Comparison of ENCODE assay signal across 8 mouse cellular contexts in the genomic region with DNA sequence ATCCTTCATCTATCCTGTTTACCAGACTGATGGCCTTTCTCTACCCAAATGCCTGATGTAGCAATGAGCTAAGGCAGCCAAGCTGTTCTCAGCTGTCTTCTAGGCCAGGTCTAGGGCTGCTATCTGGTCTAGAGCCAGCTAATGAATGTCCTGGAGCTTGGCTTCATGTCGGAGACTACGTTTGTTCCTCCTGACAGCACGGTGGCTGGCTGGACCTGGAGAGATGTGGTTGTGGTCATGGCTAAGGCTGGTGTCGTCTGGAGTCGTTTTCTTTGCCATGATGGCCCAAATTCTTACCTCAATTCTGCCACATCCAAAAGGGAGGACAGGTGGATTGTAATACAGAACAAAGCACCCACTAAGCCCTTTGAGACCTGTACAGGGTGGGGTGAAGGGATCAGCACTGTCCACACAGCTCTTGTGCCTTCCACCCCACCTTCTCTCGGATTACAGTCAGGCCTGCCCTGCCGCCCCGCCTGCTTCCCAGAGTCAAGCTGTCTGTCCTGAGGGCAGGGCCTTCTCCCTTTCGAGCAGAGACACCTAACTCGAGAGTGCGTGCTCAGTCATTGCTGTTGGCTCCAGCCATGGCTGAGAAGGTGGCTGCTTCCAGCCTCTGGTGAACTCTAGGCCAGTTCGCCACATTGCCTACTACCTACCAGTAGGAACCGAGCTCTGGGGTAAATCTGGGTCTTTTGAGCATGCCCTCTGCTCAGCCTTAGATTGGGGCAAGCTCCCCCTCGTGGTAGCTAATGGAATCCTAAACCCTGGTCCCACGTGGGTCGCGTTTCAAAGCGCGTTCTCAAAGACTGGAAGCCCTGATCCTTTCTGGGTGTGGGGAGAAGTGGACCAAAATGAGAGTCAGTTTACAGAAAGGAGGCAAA. TPM values are rescaled to one million over a fixed set of nuclear protein-coding genes. Genes with fewer than 3 reads are reported as not detected.
A peak's percentile ranks its signal among the peaks of the same experiment; 100 is the strongest.
DNase-seq lines count a peak whose midpoint lies in the region; ATAC-seq and TF ChIP-seq lines count a peak whose summit lies in the region.

No protein-coding gene starts in this region.

- no peaks in the 10 kb centered on the region for H3K9me3 ChIP-seq in hindbrain, embryonic 11.5 days (ENCODE audit: control insufficient read depth, low read length)
- no peaks in the 10 kb centered on the region for H3K9me3 ChIP-seq in lung, postnatal 0 days (ENCODE audit: low read length)

- 0 out of 2 replicates have a peak, but pooled peaks cover 4% of the 10 kb centered on the region for H3K36me3 ChIP-seq in hindbrain, embryonic 11.5 days (ENCODE audit: control insufficient read depth, insufficient read depth, low read length)
- H3K36me3 ChIP-seq in lung, postnatal 0 days (ENCODE audit: insufficient read depth, low read length): no peaks in the 10 kb centered on the region

- no peak overlapping the region for H3K27ac ChIP-seq in hindbrain, embryonic 11.5 days (ENCODE audit: low read depth, low read length)
- peak overlapping the region; percentile 49; the same call in 1 of the 2 replicates for H3K27ac ChIP-seq in lung, postnatal 0 days (ENCODE audit: low read length)

- DNase-seq in ES-CJ7 (ENCODE audit: low read depth, low spot score): peak; percentile 93
- DNase-seq in cerebellum, adult 9-10 months: peak; percentile 79
- DNase-seq in frontal cortex, adult 2 months (ENCODE audit: extremely low spot score in 1 of 2, low spot score in 1 of 2): peak; percentile 50 to 83
- peak; percentile 78 for DNase-seq in hindbrain, embryonic 11.5 days (ENCODE audit: low spot score)
- peak; percentile 79 for DNase-seq in layer of hippocampus, adult 9-11 months
- DNase-seq in lung, postnatal 0 days (ENCODE audit: low spot score): peak; percentile 89
- peak; percentile 73 for DNase-seq in ovary, postnatal 14 days (ENCODE audit: low spot score)
- peak; percentile 40 to 75 for DNase-seq in thymus, postnatal 10 days (ENCODE audit: low spot score in 2 of 2)

- peak; percentile 71 for TF ChIP-seq CTCF in lung, postnatal 0 days (IDR thresholded peaks at IDR 0.05)

- H3K27me3 ChIP-seq in hindbrain, embryonic 11.5 days (ENCODE audit: control insufficient read depth, insufficient read depth, low read length): no peaks in the 10 kb centered on the region
- no peaks in the 10 kb centered on the region for H3K27me3 ChIP-seq in lung, postnatal 0 days (replicated peaks; ENCODE audit: insufficient read depth, low read length)

- 45% methylated on average over 19 of the region's 19 CpGs for WGBS in hindbrain, embryonic 11.5 days
- 35% methylated on average over 19 of the region's 19 CpGs for WGBS in lung, postnatal 0 days

- ATAC-seq in hindbrain, embryonic 11.5 days (ENCODE audit: low FRiP score): peak; percentile 78
- ATAC-seq in lung, postnatal 0 days: peak; percentile 88

- TF ChIP-seq EP300 in lung, postnatal 0 days (IDR thresholded peaks at IDR 0.05): no peak

- H3K4me1 ChIP-seq in hindbrain, embryonic 11.5 days (replicated peaks; ENCODE audit: control insufficient read depth, insufficient read depth, low read length): no peaks in the 10 kb centered on the region
- H3K4me1 ChIP-seq in lung, postnatal 0 days (ENCODE audit: insufficient read depth, low read depth, low read length): 0 out of 2 replicates have a peak, but pooled peaks cover 2% of the 10 kb centered on the region

- no peak overlapping the region for H3K9ac ChIP-seq in hindbrain, embryonic 11.5 days (ENCODE audit: low read depth, low read length)
- peak overlapping the region; percentile 23 for H3K9ac ChIP-seq in lung, postnatal 0 days (replicated peaks; ENCODE audit: low read depth)

- peak overlapping the region; percentile 43 for H3K4me2 ChIP-seq in hindbrain, embryonic 11.5 days (replicated peaks; ENCODE audit: low read depth, low read length)
- peak overlapping the region; percentile 73 for H3K4me2 ChIP-seq in lung, postnatal 0 days (replicated peaks; ENCODE audit: low read depth, low read length)

- H3K4me3 ChIP-seq in hindbrain, embryonic 11.5 days (ENCODE audit: low read depth, low read length): peak overlapping the region; percentile 27
- peak overlapping the region; percentile 34 for H3K4me3 ChIP-seq in lung, postnatal 0 days (ENCODE audit: low read depth, low read length)

RNA-seq across cellular contexts. Expression of gene 1810055G02Rik, which starts 10.6 kb away (rescaled TPM):
- polyA plus RNA-seq in frontal cortex, adult 2 months (2012; rRNA removed): 32.8 and 37.2 TPM in 2 replicates
- 39.4 and 41.8 TPM in 2 replicates for polyA plus RNA-seq in hindbrain, embryonic 11.5 days (2014; fragmentation: Nextera tagmentation; extraction: Ambion mirVana)
- polyA plus RNA-seq in lung, postnatal 0 days (2015; fragmentation: Nextera tagmentation; extraction: Ambion mirVana): 11.3 and 12.6 TPM in 2 replicates

RNA-seq across cellular contexts. Expression of gene Lrp5, which starts 32.4 kb away (rescaled TPM):
- 4.9 and 5.2 TPM in 2 replicates for polyA plus RNA-seq in frontal cortex, adult 2 months (2012; rRNA removed)
- 3.0 and 5.1 TPM in 2 replicates for polyA plus RNA-seq in hindbrain, embryonic 11.5 days (2014; fragmentation: Nextera tagmentation; extraction: Ambion mirVana)
- polyA plus RNA-seq in lung, postnatal 0 days (2015; fragmentation: Nextera tagmentation; extraction: Ambion mirVana): 4.1 and 5.1 TPM in 2 replicates

RNA-seq across cellular contexts. Expression of gene Kmt5b, which starts 48.5 kb away (rescaled TPM):
- 36.3 and 37.2 TPM in 2 replicates for polyA plus RNA-seq in frontal cortex, adult 2 months (2012; rRNA removed)
- polyA plus RNA-seq in hindbrain, embryonic 11.5 days (2014; fragmentation: Nextera tagmentation; extraction: Ambion mirVana): 43.9 and 52.7 TPM in 2 replicates
- 20.5 and 23.7 TPM in 2 replicates for polyA plus RNA-seq in lung, postnatal 0 days (2015; fragmentation: Nextera tagmentation; extraction: Ambion mirVana)
